Mouse (Mus musculus): Measurements from ENCODE around the gene Tmem254c. TPM values are rescaled to one million over a fixed set of nuclear protein-coding genes. Genes with fewer than 3 reads are reported as not detected.

The Tmem254c gene
- polyA plus RNA-seq (2012; rRNA removed) = 45.6 and 49.5 TPM in 2 replicates

DNA sequence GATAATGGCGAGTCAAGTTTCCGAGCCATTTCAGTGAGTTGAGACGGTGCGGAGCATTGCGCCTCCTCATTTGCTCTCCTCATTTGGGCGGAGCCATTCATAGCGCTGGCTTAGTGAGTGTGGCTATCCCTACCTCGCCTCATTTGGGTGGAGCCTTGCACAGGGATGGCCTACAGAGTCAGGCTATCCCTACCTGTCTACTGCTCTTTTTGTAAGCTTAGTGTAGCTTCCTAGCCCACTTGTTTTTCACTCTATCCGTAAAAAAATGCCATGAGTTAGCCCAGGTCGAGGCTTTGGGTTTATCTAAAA lies at the start of gene Tmem254c:
Gene Tmem254c, minus strand, starts transcription at position 31 of the 309 bp plus-strand sequence.

DNA sequence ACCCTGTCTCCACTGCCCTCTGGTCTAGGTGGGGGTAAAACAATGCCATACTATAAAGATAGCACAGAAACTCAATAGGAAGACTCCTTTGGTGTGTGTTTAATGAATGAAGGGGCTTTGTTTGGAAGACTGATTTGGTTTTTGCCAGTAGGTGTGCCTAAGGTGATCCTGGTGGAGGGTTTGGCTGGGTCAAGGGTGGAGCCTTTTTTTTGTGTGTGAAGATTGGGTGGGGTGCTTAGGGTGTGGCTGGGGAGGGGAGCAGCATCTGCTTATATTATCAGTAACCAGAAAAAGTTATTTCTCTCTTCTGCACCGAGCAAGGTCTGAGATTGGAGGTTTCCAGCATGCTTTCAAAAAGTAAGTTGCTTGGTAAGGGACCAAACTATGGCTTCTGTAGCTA lies 14.8 kb upstream of the Tmem254c start, which contains the start of gene Cphx3:
Gene Cphx3, plus strand, starts transcription at position 301 of the 400 bp plus-strand sequence.

DNA sequence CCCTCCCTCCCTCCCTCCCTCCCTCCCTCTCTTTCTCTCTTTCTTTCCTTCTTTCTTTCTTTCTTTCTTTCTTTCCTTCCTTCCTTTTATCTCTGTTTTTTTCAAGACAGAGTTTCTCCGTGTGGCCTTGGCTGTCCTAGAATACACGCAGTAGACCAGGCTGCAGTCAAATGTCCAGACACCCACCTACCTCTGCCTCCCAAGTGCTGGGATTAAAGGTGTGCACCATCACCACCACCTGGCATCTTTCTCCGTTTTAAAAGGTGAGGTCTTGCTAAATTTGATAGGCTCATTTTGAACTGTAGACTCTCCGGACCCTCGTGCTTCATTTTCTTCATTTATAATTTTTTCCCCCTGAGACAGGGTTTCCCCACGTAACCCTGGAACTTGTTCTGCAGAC lies 14.1 kb upstream of the Tmem254c start, which contains the start of gene Cphx2:
Gene Cphx2, plus strand, starts transcription at position 301 of the 400 bp plus-strand sequence.

DNA sequence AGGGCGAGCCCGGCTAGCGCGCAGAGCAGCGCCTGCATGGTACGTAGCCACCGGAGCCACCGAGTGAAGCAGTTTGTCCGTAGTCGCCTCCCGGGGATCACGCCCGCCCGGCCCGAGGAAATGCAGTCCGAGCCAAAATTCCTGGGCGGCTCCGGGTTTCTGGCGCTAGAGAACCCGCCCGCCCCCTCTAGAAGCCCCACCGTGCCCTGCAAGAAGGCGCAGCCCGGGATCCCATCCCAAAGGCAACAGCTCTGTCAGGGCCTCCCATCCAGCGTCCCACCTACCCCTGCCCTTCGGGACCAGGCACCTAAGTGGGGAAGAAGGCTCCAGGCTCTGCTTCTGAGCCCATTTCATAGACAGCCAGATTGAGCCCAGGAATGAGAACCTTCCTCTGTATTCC lies 24.5 kb downstream of the Tmem254c start, which contains the start of gene Gm9780:
Gene Gm9780, minus strand, starts transcription at position 101 of the 400 bp plus-strand sequence.

Other genes with a start within 250 kb of the Tmem254c start
- gene Anxa11, start 225.2 kb downstream of the Tmem254c start, polyA plus RNA-seq (2012; rRNA removed) = 94.8 and 103 TPM in 2 replicates
- 0.60 and 0.96 TPM in 2 replicates for gene Plac9a, start 164.3 kb downstream of the Tmem254c start, polyA plus RNA-seq (2012; rRNA removed)
- 4.1 and 7.9 TPM in 2 replicates for gene Tmem254a, start 139.7 kb downstream of the Tmem254c start, polyA plus RNA-seq (2012; rRNA removed)
- 0.05 TPM in 1 of 2 replicates, not detected in the other for gene Cphx1, start 129.1 kb downstream of the Tmem254c start, polyA plus RNA-seq (2012; rRNA removed)
- gene Duxbl1, start 88.8 kb downstream of the Tmem254c start, polyA plus RNA-seq (2012; rRNA removed) = 0.40 TPM in 1 of 2 replicates, not detected in the other
- 150 and 263 TPM in 2 replicates for gene Gm9780, start 24.6 kb downstream of the Tmem254c start, polyA plus RNA-seq (2012; rRNA removed)
- not detected in 2 replicates for gene Cphx2, start 14.2 kb upstream of the Tmem254c start, polyA plus RNA-seq (2012; rRNA removed)
- not detected in 2 replicates for gene Cphx3, start 14.9 kb upstream of the Tmem254c start, polyA plus RNA-seq (2012; rRNA removed)
- gene Duxbl2, start 51.0 kb upstream of the Tmem254c start, polyA plus RNA-seq (2012; rRNA removed) = 0.33 and 0.48 TPM in 2 replicates
- gene Plac9b, start 115.1 kb upstream of the Tmem254c start, polyA plus RNA-seq (2012; rRNA removed) = 70.4 and 74.1 TPM in 2 replicates
- gene Tmem254b, start 139.7 kb upstream of the Tmem254c start, polyA plus RNA-seq (2012; rRNA removed) = 13.0 and 16.6 TPM in 2 replicates
- gene Duxbl3, start 190.6 kb upstream of the Tmem254c start, polyA plus RNA-seq (2012; rRNA removed) = 0.27 and 0.46 TPM in 2 replicates